Mouse (Mus musculus): Measurements from ENCODE around the gene Wfdc2. TPM values are rescaled to one million over a fixed set of nuclear protein-coding genes. Genes with fewer than 3 reads are reported as not detected.

Wfdc2 gene
- polyA plus RNA-seq, 1 experiment from 2014 or later: 2.9 TPM

GRCm38 (mm10) chr2:164542132-164542531 lies 20.1 kb upstream of the Wfdc2 start:
- Histone ChIP-seq H3K27ac (ENCODE audit: low read depth, low read length) (no peak overlapping the region), H3K4me2 (ENCODE audit: low read length) (no peak overlapping the region), H3K4me1 (ENCODE audit: control insufficient read depth, insufficient read depth, low read depth, low read length) (no peaks in the 10 kb centered on the region), H3K4me3 (ENCODE audit: low read length) (no peak overlapping the region), H3K9me3 (ENCODE audit: control insufficient read depth, low read length) (no peaks in the 10 kb centered on the region), H3K9ac (ENCODE audit: low read depth, low read length) (no peak overlapping the region), H3K36me3 (ENCODE audit: control insufficient read depth, insufficient read depth, low read length) (no peaks in the 10 kb centered on the region), H3K27me3 (replicated peaks; ENCODE audit: control insufficient read depth, insufficient read depth, low read length) (no peaks in the 10 kb centered on the region)
- 83% methylated on average over 5 of the region's 5 CpGs for WGBS
- ATAC-seq: no peak

- H3K9me3 ChIP-seq (ENCODE audit: control insufficient read depth, low read length): no peaks in the 10 kb centered on the region
Observed at GRCm38 (mm10) chr2:164542598-164542997, 19.6 kb upstream of the Wfdc2 start.

GRCm38 (mm10) chr2:164543745-164544144 lies 18.5 kb upstream of the Wfdc2 start:
- no peak overlapping the region for H3K4me3 ChIP-seq (ENCODE audit: low read length)
- WGBS: 76% methylated on average over 2 of the region's 2 CpGs
- H3K4me1 ChIP-seq (ENCODE audit: control insufficient read depth, insufficient read depth, low read depth, low read length): no peaks in the 10 kb centered on the region
- no peaks in the 10 kb centered on the region for H3K36me3 ChIP-seq (ENCODE audit: control insufficient read depth, insufficient read depth, low read length)
- no peaks in the 10 kb centered on the region for H3K9me3 ChIP-seq (ENCODE audit: control insufficient read depth, low read length)
- H3K4me2 ChIP-seq (ENCODE audit: low read length): no peak overlapping the region
- H3K9ac ChIP-seq (ENCODE audit: low read depth, low read length): no peak overlapping the region
- no peaks in the 10 kb centered on the region for H3K27me3 ChIP-seq (replicated peaks; ENCODE audit: control insufficient read depth, insufficient read depth, low read length)
- no peak overlapping the region for H3K27ac ChIP-seq (ENCODE audit: low read depth, low read length)
- no peak for ATAC-seq

More at GRCm38 (mm10) chr2:164542598-164542997, 19.6 kb upstream of the Wfdc2 start:
- 84% methylated on average over 7 of the region's 7 CpGs for WGBS
- Histone ChIP-seq H3K36me3 (ENCODE audit: control insufficient read depth, insufficient read depth, low read length) (no peaks in the 10 kb centered on the region), H3K4me3 (ENCODE audit: low read length) (no peak overlapping the region), H3K9ac (ENCODE audit: low read depth, low read length) (no peak overlapping the region), H3K4me1 (ENCODE audit: control insufficient read depth, insufficient read depth, low read depth, low read length) (no peaks in the 10 kb centered on the region), H3K4me2 (ENCODE audit: low read length) (no peak overlapping the region), H3K27me3 (replicated peaks; ENCODE audit: control insufficient read depth, insufficient read depth, low read length) (no peaks in the 10 kb centered on the region), H3K27ac (ENCODE audit: low read depth, low read length) (no peak overlapping the region)
- no peak for ATAC-seq

GRCm38 (mm10) chr2:164544454-164545097 lies 17.6 kb upstream of the Wfdc2 start:
- Histone ChIP-seq H3K27me3 (replicated peaks; ENCODE audit: control insufficient read depth, insufficient read depth, low read length) (no peaks in the 10 kb centered on the region), H3K4me2 (ENCODE audit: low read length) (no peak overlapping the region), H3K4me3 (ENCODE audit: low read length) (no peak overlapping the region), H3K27ac (ENCODE audit: low read depth, low read length) (no peak overlapping the region), H3K9me3 (ENCODE audit: control insufficient read depth, low read length) (no peaks in the 10 kb centered on the region), H3K9ac (ENCODE audit: low read depth, low read length) (no peak overlapping the region), H3K36me3 (ENCODE audit: control insufficient read depth, insufficient read depth, low read length) (no peaks in the 10 kb centered on the region), H3K4me1 (ENCODE audit: control insufficient read depth, insufficient read depth, low read depth, low read length) (no peaks in the 10 kb centered on the region)
- WGBS: 46% methylated on average over 5 of the region's 5 CpGs
- ATAC-seq: no peak

- no peak overlapping the region for H3K4me2 ChIP-seq (ENCODE audit: low read length)
- no peak for ATAC-seq
- no peak overlapping the region for H3K9ac ChIP-seq (ENCODE audit: low read depth, low read length)
- no peaks in the 10 kb centered on the region for H3K27me3 ChIP-seq (replicated peaks; ENCODE audit: control insufficient read depth, insufficient read depth, low read length)
- no peak overlapping the region for H3K27ac ChIP-seq (ENCODE audit: low read depth, low read length)
- no peaks in the 10 kb centered on the region for H3K9me3 ChIP-seq (ENCODE audit: control insufficient read depth, low read length)
- no peaks in the 10 kb centered on the region for H3K36me3 ChIP-seq (ENCODE audit: control insufficient read depth, insufficient read depth, low read length)
- no peak overlapping the region for H3K4me3 ChIP-seq (ENCODE audit: low read length)
- no peaks in the 10 kb centered on the region for H3K4me1 ChIP-seq (ENCODE audit: control insufficient read depth, insufficient read depth, low read depth, low read length)
- 55% methylated on average over 4 of the region's 4 CpGs for whole genome bisulfite sequencing
Observed at GRCm38 (mm10) chr2:164549338-164549737, 12.9 kb upstream of the Wfdc2 start.

GRCm38 (mm10) chr2:164549963-164550894 lies 12.0 kb upstream of the Wfdc2 start:
- Histone ChIP-seq H3K36me3 (ENCODE audit: control insufficient read depth, insufficient read depth, low read length) (no peaks in the 10 kb centered on the region), H3K4me3 (ENCODE audit: low read length) (no peak overlapping the region), H3K27me3 (replicated peaks; ENCODE audit: control insufficient read depth, insufficient read depth, low read length) (no peaks in the 10 kb centered on the region), H3K27ac (ENCODE audit: low read depth, low read length) (no peak overlapping the region), H3K4me1 (ENCODE audit: control insufficient read depth, insufficient read depth, low read depth, low read length) (no peaks in the 10 kb centered on the region), H3K4me2 (ENCODE audit: low read length) (peak overlapping the region; percentile 25), H3K9me3 (ENCODE audit: control insufficient read depth, low read length) (no peaks in the 10 kb centered on the region), H3K9ac (ENCODE audit: low read depth, low read length) (peak overlapping the region; percentile 35; the same call in 1 of the 2 replicates)
- WGBS: 18% methylated on average over 10 of the region's 10 CpGs
- no peak for ATAC-seq

- Histone ChIP-seq H3K9me3 (ENCODE audit: control insufficient read depth, low read length) (no peaks in the 10 kb centered on the region), H3K4me3 (ENCODE audit: low read length) (no peak overlapping the region), H3K9ac (ENCODE audit: low read depth, low read length) (no peak overlapping the region), H3K27ac (ENCODE audit: low read depth, low read length) (no peak overlapping the region), H3K4me1 (ENCODE audit: control insufficient read depth, insufficient read depth, low read depth, low read length) (no peaks in the 10 kb centered on the region), H3K36me3 (ENCODE audit: control insufficient read depth, insufficient read depth, low read length) (no peaks in the 10 kb centered on the region), H3K4me2 (ENCODE audit: low read length) (no peak overlapping the region), H3K27me3 (replicated peaks; ENCODE audit: control insufficient read depth, insufficient read depth, low read length) (no peaks in the 10 kb centered on the region)
- no peak for ATAC-seq
- WGBS: 98% methylated on average over 2 of the region's 2 CpGs
Observed at GRCm38 (mm10) chr2:164550895-164551269, 11.3 kb upstream of the Wfdc2 start.

- no peak overlapping the region for H3K9ac ChIP-seq (ENCODE audit: low read depth, low read length)
- no peaks in the 10 kb centered on the region for H3K27me3 ChIP-seq (replicated peaks; ENCODE audit: control insufficient read depth, insufficient read depth, low read length)
- H3K36me3 ChIP-seq (ENCODE audit: control insufficient read depth, insufficient read depth, low read length): no peaks in the 10 kb centered on the region
- no peak overlapping the region for H3K27ac ChIP-seq (ENCODE audit: low read depth, low read length)
- no peak overlapping the region for H3K4me2 ChIP-seq (ENCODE audit: low read length)
- ATAC-seq: no peak
- H3K9me3 ChIP-seq (ENCODE audit: control insufficient read depth, low read length): no peaks in the 10 kb centered on the region
- WGBS: 95% methylated on average over 9 of the region's 9 CpGs
- H3K4me3 ChIP-seq (ENCODE audit: low read length): no peak overlapping the region
- no peaks in the 10 kb centered on the region for H3K4me1 ChIP-seq (ENCODE audit: control insufficient read depth, insufficient read depth, low read depth, low read length)
Observed at GRCm38 (mm10) chr2:164551502-164551901, 10.7 kb upstream of the Wfdc2 start.

- no peaks in the 10 kb centered on the region for H3K9me3 ChIP-seq (ENCODE audit: control insufficient read depth, low read length)
- H3K36me3 ChIP-seq (ENCODE audit: control insufficient read depth, insufficient read depth, low read length): no peaks in the 10 kb centered on the region
- 83% methylated on average over 8 of the region's 8 CpGs for WGBS
- no peak overlapping the region for H3K4me2 ChIP-seq (ENCODE audit: low read length)
- no peak for ATAC-seq
- no peak overlapping the region for H3K27ac ChIP-seq (ENCODE audit: low read depth, low read length)
- H3K27me3 ChIP-seq (replicated peaks; ENCODE audit: control insufficient read depth, insufficient read depth, low read length): no peaks in the 10 kb centered on the region; the same call in 1 of the 2 replicates
- peaks cover 4% of the 10 kb centered on the region for H3K4me1 ChIP-seq (ENCODE audit: control insufficient read depth, insufficient read depth, low read depth, low read length)
- H3K9ac ChIP-seq (ENCODE audit: low read depth, low read length): no peak overlapping the region
- no peak overlapping the region for H3K4me3 ChIP-seq (ENCODE audit: low read length)
Observed at GRCm38 (mm10) chr2:164558426-164558825, 3.8 kb upstream of the Wfdc2 start.
